Mouse (Mus musculus): ENCODE results near the gene Pinlyp.

DNA sequence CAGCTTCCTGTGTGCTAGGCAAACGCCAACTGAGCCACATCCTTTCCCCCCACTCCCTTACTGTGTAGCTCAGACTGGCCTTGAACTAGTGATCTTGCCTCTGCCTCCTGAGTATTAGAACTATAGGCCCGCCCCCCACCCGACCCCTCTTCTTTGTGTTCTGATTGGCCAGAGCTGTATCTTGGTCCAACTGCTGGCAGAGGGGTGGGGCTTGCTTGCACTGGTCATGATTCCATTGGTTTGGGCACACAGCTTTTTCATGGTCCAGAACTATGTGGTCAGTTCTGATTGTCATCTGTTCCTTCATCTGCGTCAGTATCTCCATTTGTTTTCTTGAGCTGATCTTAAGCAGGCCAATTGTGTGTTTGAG is 17.9 kb upstream of the Pinlyp start:
- TF ChIP-seq CTCF (conservative IDR thresholded peaks at IDR 0.05; ENCODE audit: insufficient read depth, insufficient read length, low read depth, low read length), result no peak
- TF ChIP-seq POLR2A (IDR thresholded peaks at IDR 0.05; ENCODE audit: low read depth, low read length), result no peak

Measured in kidney, adult 2 months (tissue).